11 mouse cellular contexts compared by ENCODE assay signal in genomic region chr11:43484057-43484456, GRCm38 (mm10). TPM values are rescaled to one million over a fixed set of nuclear protein-coding genes. Genes with fewer than 3 reads are reported as not detected.
DNase-seq lines count a peak whose midpoint lies in the region; ATAC-seq lines count a peak whose summit lies in the region.
"Had no signal": no experiment of that assay in that cellular context is flagged by ENCODE, and none has a peak within 500 bp of the region (broad histone marks: within the 10 kb centered on the region; RNA-seq: fewer than 3 reads in every experiment).

No protein-coding gene starts in this region.

- H3K4me1 ChIP-seq in hindbrain, embryonic 13.5 days (replicated peaks) = peaks cover 16% of the 10 kb centered on the region
- H3K4me1 ChIP-seq in hindbrain, embryonic 12.5 days = peaks cover 11% of the 10 kb centered on the region
- peaks cover 45% of the 10 kb centered on the region for H3K4me1 ChIP-seq in heart, embryonic 15.5 days (replicated peaks)
- peaks cover 28% of the 10 kb centered on the region for H3K4me1 ChIP-seq in stomach, embryonic 14.5 days (ENCODE audit: control insufficient read depth, insufficient read depth, low read length)

- no peaks in the 10 kb centered on the region for H3K36me3 ChIP-seq in hindbrain, embryonic 13.5 days
- no peaks in the 10 kb centered on the region for H3K36me3 ChIP-seq in hindbrain, embryonic 12.5 days
- H3K36me3 ChIP-seq in heart, embryonic 15.5 days = no peaks in the 10 kb centered on the region
- no peaks in the 10 kb centered on the region for H3K36me3 ChIP-seq in stomach, embryonic 14.5 days (ENCODE audit: control insufficient read depth, insufficient read depth, low read length)
- H3K36me3 ChIP-seq: forebrain, embryonic 12.5 days had no signal

- H3K27me3 ChIP-seq in hindbrain, embryonic 13.5 days = no peaks in the 10 kb centered on the region
- 0 out of 2 replicates have a peak, but pooled peaks cover 3% of the 10 kb centered on the region for H3K27me3 ChIP-seq in hindbrain, embryonic 12.5 days
- no peaks in the 10 kb centered on the region for H3K27me3 ChIP-seq in heart, embryonic 15.5 days
- H3K27me3 ChIP-seq in stomach, embryonic 14.5 days (ENCODE audit: control insufficient read depth, insufficient read depth, low read length) = no peaks in the 10 kb centered on the region

- DNase-seq in lung, postnatal 36 days = peak; percentile 13
- no peak for DNase-seq in lung, postnatal 4 days
- no peak for DNase-seq in thymus, adult 18-20 months
- no peak for DNase-seq in yolk sac, embryonic 10.5 days (ENCODE audit: low spot score)
- DNase-seq: layer of hippocampus, adult 9-11 months had no signal

- WGBS in hindbrain, embryonic 13.5 days = 74% methylated on average over 4 of the region's 4 CpGs
- 79% methylated on average over 4 of the region's 4 CpGs for WGBS in hindbrain, embryonic 12.5 days
- WGBS in heart, embryonic 15.5 days = 69% methylated on average over 4 of the region's 4 CpGs
- 57% methylated on average over 4 of the region's 4 CpGs for WGBS in stomach, embryonic 14.5 days

- ATAC-seq in hindbrain, embryonic 13.5 days (ENCODE audit: low FRiP score) = no peak
- no peak for ATAC-seq in hindbrain, embryonic 12.5 days (ENCODE audit: low FRiP score)
- no peak for ATAC-seq in heart, embryonic 15.5 days (replicated peaks; ENCODE audit: insufficient number of reproducible peaks, insufficient read depth, low FRiP score, low read depth)
- ATAC-seq in stomach, embryonic 14.5 days (ENCODE audit: insufficient number of reproducible peaks, insufficient read depth, low FRiP score, low read depth) = no peak

- H3K4me2 ChIP-seq in hindbrain, embryonic 13.5 days = no peak overlapping the region
- no peak overlapping the region for H3K4me2 ChIP-seq in hindbrain, embryonic 12.5 days (replicated peaks)
- H3K4me2 ChIP-seq in heart, embryonic 15.5 days = 0 out of 2 replicates have a peak overlapping the region, but pooled peaks have one; percentile 1
- no peak overlapping the region for H3K4me2 ChIP-seq in stomach, embryonic 14.5 days (replicated peaks; ENCODE audit: low read depth, low read length)
- H3K4me2 ChIP-seq: forebrain, embryonic 12.5 days had no signal

- no peaks in the 10 kb centered on the region for H3K9me3 ChIP-seq in hindbrain, embryonic 13.5 days
- H3K9me3 ChIP-seq in hindbrain, embryonic 12.5 days (replicated peaks) = no peaks in the 10 kb centered on the region
- H3K9me3 ChIP-seq in heart, embryonic 15.5 days (replicated peaks) = no peaks in the 10 kb centered on the region
- H3K9me3 ChIP-seq in stomach, embryonic 14.5 days (ENCODE audit: control insufficient read depth, low read depth, low read length) = no peaks in the 10 kb centered on the region
- H3K9me3 ChIP-seq: forebrain, embryonic 12.5 days had no signal

- H3K9ac ChIP-seq in hindbrain, embryonic 13.5 days = 0 out of 2 replicates have a peak overlapping the region, but pooled peaks have one; percentile 53
- H3K9ac ChIP-seq in hindbrain, embryonic 12.5 days = no peak overlapping the region
- no peak overlapping the region for H3K9ac ChIP-seq in heart, embryonic 15.5 days
- H3K9ac ChIP-seq in stomach, embryonic 14.5 days (replicated peaks; ENCODE audit: low read depth, low read length) = no peak overlapping the region
- H3K9ac ChIP-seq: forebrain, embryonic 12.5 days; liver, embryonic 14.5 days had no signal

- H3K4me3 ChIP-seq in hindbrain, embryonic 13.5 days = no peak overlapping the region
- no peak overlapping the region for H3K4me3 ChIP-seq in hindbrain, embryonic 12.5 days
- H3K4me3 ChIP-seq in heart, embryonic 15.5 days = no peak overlapping the region
- H3K4me3 ChIP-seq in stomach, embryonic 14.5 days (ENCODE audit: low read depth, low read length) = no peak overlapping the region
- H3K4me3 ChIP-seq: forebrain, embryonic 12.5 days had no signal

- no peak overlapping the region for H3K27ac ChIP-seq in hindbrain, embryonic 13.5 days
- H3K27ac ChIP-seq in hindbrain, embryonic 12.5 days = no peak overlapping the region
- H3K27ac ChIP-seq in heart, embryonic 15.5 days = peak overlapping the region; percentile 85
- H3K27ac ChIP-seq in stomach, embryonic 14.5 days (ENCODE audit: low read length) = peak overlapping the region; percentile 63; the same call in 1 of the 2 replicates
- H3K27ac ChIP-seq: forebrain, embryonic 12.5 days; liver, embryonic 14.5 days had no signal

RNA-seq across cellular contexts. Expression of gene C1qtnf2, which starts 10.0 kb away (rescaled TPM):
- polyA plus RNA-seq in hindbrain, embryonic 13.5 days (2015; fragmentation: Nextera tagmentation; extraction: Ambion mirVana) = 8.0 and 8.3 TPM in 2 replicates
- 5.2 and 5.4 TPM in 2 replicates for polyA plus RNA-seq in hindbrain, embryonic 12.5 days (2016; fragmentation: Nextera tagmentation; extraction: Ambion mirVana)
- polyA plus RNA-seq in heart, embryonic 15.5 days (2015; fragmentation: Nextera tagmentation; extraction: Ambion mirVana) = 6.4 and 8.1 TPM in 2 replicates
- polyA plus RNA-seq in stomach, embryonic 14.5 days (2014; fragmentation: Nextera tagmentation; extraction: Ambion mirVana) = 7.9 and 9.3 TPM in 2 replicates

RNA-seq across cellular contexts. Expression of gene Ccnjl, which starts 44.5 kb away (rescaled TPM):
- polyA plus RNA-seq in hindbrain, embryonic 13.5 days (2015; fragmentation: Nextera tagmentation; extraction: Ambion mirVana) = 18.5 and 20.8 TPM in 2 replicates
- polyA plus RNA-seq in hindbrain, embryonic 12.5 days (2016; fragmentation: Nextera tagmentation; extraction: Ambion mirVana) = 27.6 and 29.6 TPM in 2 replicates
- polyA plus RNA-seq in heart, embryonic 15.5 days (2015; fragmentation: Nextera tagmentation; extraction: Ambion mirVana) = 20.2 and 21.0 TPM in 2 replicates
- polyA plus RNA-seq in stomach, embryonic 14.5 days (2014; fragmentation: Nextera tagmentation; extraction: Ambion mirVana) = 18.1 and 20.0 TPM in 2 replicates

RNA-seq across cellular contexts. Expression of gene Slu7, which starts 50.5 kb away (rescaled TPM):
- 71.0 and 71.5 TPM in 2 replicates for polyA plus RNA-seq in hindbrain, embryonic 13.5 days (2015; fragmentation: Nextera tagmentation; extraction: Ambion mirVana)
- polyA plus RNA-seq in hindbrain, embryonic 12.5 days (2016; fragmentation: Nextera tagmentation; extraction: Ambion mirVana) = 74.0 and 75.0 TPM in 2 replicates
- polyA plus RNA-seq in heart, embryonic 15.5 days (2015; fragmentation: Nextera tagmentation; extraction: Ambion mirVana) = 35.8 and 42.3 TPM in 2 replicates
- 55.4 and 58.6 TPM in 2 replicates for polyA plus RNA-seq in stomach, embryonic 14.5 days (2014; fragmentation: Nextera tagmentation; extraction: Ambion mirVana)

RNA-seq across cellular contexts. Expression of gene Pttg1, which starts 58.0 kb away (rescaled TPM):
- polyA plus RNA-seq in hindbrain, embryonic 13.5 days (2015; fragmentation: Nextera tagmentation; extraction: Ambion mirVana) = 51.3 and 56.9 TPM in 2 replicates
- polyA plus RNA-seq in hindbrain, embryonic 12.5 days (2016; fragmentation: Nextera tagmentation; extraction: Ambion mirVana) = 69.8 and 85.6 TPM in 2 replicates
- polyA plus RNA-seq in heart, embryonic 15.5 days (2015; fragmentation: Nextera tagmentation; extraction: Ambion mirVana) = 102 and 121 TPM in 2 replicates
- 68.1 and 74.9 TPM in 2 replicates for polyA plus RNA-seq in stomach, embryonic 14.5 days (2014; fragmentation: Nextera tagmentation; extraction: Ambion mirVana)

Comparison
In these comparisons a context has a peak if more than half of its experiments do, and no peak if none do; other contexts are left out.
1. H3K27ac ChIP-seq: peak in heart, embryonic 15.5 days (single experiment) and stomach, embryonic 14.5 days (single experiment); none in hindbrain, embryonic 13.5 days (single experiment) and hindbrain, embryonic 12.5 days (single experiment).